Mouse (Mus musculus): ENCODE results near the gene Mllt6. TPM values are rescaled to one million over a fixed set of nuclear protein-coding genes. Genes with fewer than 3 reads are reported as not detected.

The Mllt6 gene
- total RNA-seq, 2 experiments from 2014 or later, result 59.8 to 63.3 TPM

DNA sequence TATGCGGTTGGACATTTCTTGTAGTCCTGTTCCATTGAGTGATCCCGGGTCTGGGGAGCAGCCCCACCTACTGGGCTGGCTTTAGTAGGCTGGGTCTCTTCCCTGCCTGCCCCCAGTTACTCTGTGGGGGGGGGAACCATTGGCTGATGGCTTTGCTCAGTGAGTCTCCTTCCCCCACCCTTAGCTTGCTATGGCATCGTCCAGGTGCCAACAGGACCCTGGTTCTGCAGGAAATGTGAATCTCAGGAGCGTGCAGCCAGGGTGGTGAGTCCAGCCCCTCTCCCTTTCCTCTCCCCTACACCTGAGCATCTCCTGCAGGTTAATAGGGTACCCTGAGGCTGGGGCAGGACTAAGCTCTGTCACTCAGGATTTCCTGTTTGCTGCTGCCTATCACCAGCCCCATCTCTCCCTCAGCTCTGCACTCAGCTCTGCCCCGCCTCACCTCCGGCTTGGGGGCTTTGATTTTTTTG is 1.6 kb downstream of the Mllt6 start:
- DNase-seq (ENCODE audit: low spot score), result no peak
- intact Hi-C loops (cut with DNase I), result loop anchor here (2.0 kb wide), 1 partner anchor 20 kb away; the partner anchor contains the start of gene Cisd3

DNA sequence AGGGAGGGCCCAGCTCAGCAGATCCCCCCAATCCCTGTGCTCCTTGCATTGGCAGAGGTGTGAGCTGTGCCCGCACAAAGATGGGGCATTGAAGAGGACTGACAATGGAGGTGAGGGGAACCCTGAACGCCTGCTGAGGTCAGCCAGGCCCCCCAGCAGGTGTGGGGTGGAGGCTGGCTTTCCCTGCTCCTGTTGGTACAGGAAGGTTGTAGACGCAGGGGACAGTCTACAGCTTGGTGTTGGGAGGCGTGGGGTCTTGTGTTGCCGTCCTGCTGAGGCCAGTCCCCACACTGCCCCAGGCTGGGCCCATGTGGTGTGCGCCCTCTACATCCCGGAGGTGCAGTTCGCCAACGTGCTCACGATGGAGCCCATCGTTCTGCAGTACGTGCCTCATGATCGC is 2.2 kb downstream of the Mllt6 start:
- no peak for DNase-seq (ENCODE audit: low spot score)
- intact Hi-C loops (cut with DNase I), result loop anchor here (2.0 kb wide), 1 partner anchor 19 kb away; the partner anchor contains the start of gene Cisd3

DNA sequence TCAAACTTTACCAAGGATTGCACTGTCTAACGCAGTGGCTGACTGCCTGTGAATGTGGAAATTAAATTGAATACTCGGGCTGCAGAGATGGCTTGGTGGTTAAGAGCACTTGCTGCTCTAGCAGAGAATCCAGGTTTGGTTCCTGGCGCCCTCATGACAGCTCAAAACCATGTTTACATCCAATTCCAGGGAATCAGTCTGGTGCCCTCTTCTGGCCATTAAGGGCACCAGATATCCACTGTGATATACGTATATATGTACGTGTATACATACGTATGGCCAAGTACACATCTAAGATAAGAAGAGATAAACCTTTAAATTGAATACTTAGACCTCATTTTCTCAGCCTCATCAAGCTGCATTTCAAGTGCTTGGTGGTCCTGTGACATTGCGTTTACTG is 3.0 kb downstream of the Mllt6 start:
- no peak for DNase-seq (ENCODE audit: low spot score)

DNA sequence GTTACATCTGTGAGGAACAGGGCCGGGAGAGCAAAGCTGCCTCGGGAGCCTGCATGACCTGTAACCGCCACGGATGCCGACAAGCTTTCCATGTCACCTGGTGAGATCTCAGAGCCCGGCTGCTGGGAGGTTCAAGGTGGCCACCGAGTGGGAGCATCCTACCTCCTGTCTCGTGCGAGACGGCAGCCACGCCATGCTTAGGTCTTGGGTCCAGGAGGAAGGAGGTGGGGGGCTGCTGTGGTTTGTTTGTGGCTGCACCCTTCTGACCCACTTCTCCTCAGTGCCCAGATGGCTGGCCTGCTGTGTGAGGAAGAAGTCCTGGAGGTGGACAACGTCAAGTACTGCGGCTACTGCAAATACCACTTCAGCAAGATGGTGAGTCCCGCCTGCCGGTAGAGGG is 3.6 kb downstream of the Mllt6 start:
- intact Hi-C loops (cut with DNase I), result no loop called here
- DNase-seq (ENCODE audit: low spot score), result no peak

More for the DNA sequence above, 3.0 kb downstream of the Mllt6 start:
- intact Hi-C loops (cut with DNase I), result no loop called here

DNA sequence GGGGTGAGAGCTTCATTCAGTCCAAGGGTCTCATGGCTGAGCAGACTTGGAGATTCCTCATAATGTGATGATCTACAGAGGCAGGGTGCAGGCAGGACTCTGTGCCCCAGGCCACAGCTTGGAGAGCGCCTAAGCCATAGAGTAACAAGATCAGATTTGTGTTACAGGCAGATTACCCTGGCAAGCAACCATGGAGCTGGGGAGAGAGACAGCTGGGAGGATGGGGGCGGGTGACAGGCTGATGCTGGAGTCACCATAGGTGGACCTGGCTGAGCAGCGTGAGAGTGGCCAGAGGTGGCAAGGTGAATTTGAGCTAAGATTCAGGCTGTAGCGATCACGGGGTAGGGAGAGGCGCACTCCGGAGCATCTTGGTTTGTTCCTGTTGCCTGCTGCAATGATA is 4.9 kb downstream of the Mllt6 start:
- no peak for DNase-seq (ENCODE audit: low spot score)
- intact Hi-C loops (cut with DNase I), result no loop called here

DNA sequence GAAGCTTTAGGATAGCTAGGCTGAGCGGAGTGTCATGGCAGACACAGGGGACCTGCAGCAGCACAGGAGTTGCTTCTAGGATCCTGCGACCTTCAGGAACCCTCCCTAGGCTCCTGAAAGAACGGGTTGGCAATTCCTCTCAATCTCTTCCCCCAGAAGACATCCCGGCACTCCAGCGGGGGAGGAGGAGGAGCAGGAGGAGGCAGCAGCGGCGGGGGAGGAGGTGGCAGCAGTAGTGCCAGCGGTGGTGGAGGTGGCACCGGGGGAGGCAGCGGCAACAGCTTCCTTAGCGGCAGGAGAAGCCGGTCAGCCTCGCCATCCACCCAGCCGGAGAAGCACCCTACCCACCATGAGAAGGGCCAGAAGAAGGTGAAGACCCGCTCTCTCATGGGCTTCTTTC is 6.1 kb downstream of the Mllt6 start:
- no peak for DNase-seq (ENCODE audit: low spot score)
- intact Hi-C loops (cut with DNase I), result no loop called here

DNA sequence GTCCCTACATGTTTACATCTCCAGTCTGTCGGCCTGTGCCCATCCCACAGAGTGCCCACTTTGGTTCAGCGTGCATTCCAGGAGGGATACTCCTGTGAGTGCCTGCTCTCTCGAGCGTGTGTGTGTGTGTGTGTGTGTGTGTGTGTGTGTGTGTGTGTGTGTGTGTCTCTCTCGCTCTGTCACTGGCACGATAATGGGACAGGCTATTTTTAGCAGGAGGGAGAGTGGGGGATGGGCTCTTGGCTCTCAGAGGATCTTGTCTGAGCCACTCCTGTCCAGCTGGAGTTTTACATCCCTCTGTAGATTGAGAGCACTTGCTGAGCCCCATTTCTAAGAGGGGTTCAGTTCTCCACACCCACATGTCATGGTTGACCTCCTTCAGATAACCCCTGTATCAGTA is 6.6 kb downstream of the Mllt6 start:
- intact Hi-C loops (cut with DNase I), result no loop called here
- DNase-seq (ENCODE audit: low spot score), result no peak

DNA sequence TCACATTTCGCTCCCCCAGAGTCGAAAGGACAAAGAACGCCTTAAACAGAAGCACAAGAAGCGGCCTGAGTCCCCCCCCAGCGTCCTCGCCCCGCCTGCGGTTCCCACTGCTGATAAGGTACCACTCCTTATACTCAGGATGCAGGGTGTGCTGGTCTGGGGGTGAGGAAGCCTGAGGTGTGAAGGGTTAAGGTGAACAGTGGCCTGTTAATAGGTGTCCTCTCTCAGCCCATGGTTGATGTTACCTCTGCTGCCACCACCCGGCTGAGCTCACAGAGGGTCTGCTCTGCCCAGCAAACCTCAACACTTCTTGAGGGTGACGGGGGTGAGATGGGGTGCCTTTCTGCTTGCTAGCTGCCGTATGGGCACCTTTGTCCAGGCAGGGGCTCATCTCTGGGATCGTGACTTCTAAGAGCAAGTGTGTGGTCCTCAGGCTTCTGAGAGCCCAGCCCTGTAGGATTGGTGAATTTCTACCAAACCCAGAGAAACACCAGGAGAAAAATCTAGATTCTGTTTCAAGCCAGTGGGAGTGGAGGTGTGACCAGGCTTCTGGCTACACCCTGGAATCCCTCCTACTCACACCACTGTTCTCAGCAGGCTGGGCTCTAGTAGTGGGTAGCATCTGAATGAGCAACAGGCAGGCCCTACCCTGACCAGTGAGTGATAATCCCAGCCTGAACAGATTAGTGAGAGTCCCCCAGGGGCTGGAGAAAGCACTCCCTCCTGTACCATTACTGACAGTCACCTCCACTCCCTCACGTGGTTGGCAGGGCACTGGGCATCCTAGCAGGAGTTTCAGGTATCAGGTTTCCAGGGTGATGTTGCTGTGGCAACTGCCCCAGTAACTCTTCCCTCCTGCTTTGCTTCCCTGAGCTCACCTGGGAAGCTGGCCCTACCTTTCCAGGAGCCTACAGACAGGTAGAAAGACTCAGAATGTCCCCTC is 7.3 kb downstream of the Mllt6 start:
- no peak for DNase-seq (ENCODE audit: low spot score)

DNA sequence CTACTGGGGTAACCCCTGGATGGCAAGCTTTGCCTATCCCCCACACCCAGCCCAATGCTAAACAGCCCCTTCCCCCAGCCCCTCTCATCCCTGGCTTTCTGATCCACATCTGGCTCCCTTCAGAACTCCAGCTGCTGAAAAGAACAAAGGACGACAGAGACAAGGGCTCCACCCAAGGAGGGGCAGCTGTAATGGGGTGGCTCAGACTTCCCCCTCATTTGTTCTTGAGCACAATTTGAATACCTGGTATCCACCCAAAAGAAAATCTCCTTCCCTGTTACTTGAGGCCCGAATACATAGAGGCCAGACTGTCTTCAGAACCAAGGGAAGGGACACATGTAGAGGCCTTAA is 7.9 kb downstream of the Mllt6 start:
- intact Hi-C loops (cut with DNase I), result no loop called here
- no peak for DNase-seq (ENCODE audit: low spot score)

More for the DNA sequence above, 7.3 kb downstream of the Mllt6 start:
- intact Hi-C loops (cut with DNase I), result no loop called here

DNA sequence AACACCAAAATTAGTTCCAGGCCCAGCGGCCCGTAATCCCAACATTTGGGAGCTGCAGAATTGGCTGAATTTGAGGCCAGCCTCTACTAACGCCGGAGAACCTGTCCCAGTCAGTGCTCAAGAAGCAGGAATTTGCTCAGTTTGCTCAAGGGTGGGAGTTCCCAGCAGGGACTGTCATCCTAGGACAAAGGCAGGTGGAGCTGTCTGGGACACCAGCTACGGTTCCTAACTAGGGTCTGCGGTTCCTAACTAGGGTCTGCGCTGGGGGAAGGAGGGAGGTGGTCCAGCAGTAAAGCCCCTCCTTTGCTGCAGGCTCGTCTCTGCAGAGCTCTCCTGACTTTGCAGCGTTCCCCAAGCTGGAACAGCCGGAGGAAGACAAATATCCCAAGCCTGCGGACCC is 9.9 kb downstream of the Mllt6 start:
- intact Hi-C loops (cut with DNase I), result no loop called here
- no peak for DNase-seq (ENCODE audit: low spot score)

DNA sequence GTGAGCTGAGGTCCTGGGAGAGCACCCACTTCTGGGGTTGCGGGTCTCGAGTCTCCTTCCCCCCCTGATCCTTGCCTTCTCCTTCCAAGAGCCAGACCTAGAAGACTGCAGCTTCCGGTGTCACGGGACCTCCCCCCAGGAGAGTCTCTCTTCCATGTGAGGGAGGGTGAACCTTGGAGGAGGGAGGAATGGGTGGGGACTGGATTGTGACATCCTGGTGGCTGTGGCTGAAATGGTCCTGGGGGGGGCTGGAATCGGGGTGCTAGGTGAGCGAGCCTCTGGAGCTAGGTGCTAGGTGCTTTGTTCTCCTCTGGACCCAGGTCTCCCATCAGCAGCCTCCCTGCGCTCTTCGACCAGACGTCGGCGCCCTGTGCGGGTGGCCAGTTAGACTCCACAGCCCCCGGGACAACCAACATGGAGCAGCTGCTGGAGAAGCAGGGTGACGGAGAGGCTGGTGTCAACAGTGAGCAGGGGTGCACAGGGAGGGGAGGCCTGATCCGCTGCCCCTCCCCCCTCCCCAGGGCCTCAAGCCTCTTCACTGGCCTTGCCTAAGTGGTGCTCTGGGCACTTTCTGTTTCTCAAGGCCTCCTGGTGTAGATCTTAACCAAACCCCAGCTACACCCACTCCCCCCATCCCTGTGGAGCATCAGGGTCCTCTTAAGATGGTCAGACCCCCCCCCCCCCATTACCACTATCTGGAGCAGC is 13.0 kb downstream of the Mllt6 start:
- intact Hi-C loops (cut with DNase I), result no loop called here
- DNase-seq (ENCODE audit: low spot score), result no peak

DNA sequence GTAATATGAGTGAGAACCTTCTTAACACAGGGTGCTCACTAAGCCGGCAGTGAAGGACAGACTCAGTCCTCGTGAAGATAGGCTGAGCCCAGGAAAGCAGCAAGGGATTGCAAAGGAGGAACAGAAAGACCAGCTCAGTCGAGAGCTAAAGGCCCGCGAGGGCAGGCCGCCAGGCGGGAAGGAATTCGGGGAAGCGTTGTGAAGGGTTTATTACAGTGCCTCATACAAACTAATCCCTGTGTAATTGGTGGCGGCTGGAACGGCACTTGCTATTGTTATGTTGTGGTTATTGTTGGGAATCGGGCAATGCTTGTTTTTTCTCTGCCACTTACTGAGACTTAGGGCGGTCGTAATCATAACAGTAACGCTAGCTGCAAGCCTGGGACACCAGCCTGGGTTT is 14.2 kb downstream of the Mllt6 start:
- no peak for DNase-seq (ENCODE audit: low spot score)
- intact Hi-C loops (cut with DNase I), result no loop called here

DNA sequence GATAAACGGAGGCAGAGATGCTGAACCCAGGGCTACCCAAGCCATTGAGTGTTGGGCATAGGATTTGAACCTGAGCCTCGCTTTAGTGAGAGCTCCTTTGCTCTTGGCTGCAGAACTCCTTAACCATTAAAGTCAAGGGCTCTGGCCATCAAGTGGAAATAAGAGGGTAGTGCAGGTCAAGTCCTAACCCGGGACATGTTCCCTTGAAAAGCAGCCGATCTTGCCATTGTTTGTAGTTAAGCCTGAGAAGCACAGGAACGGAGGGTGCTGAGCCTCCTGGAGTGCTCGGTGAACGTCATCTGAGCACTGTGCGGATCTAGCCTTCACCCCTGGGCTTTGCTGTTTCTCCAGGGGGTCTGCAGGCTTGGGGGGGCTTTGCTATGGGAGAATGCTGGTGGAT is 14.6 kb downstream of the Mllt6 start:
- DNase-seq (ENCODE audit: low spot score), result no peak
- intact Hi-C loops (cut with DNase I), result no loop called here

DNA sequence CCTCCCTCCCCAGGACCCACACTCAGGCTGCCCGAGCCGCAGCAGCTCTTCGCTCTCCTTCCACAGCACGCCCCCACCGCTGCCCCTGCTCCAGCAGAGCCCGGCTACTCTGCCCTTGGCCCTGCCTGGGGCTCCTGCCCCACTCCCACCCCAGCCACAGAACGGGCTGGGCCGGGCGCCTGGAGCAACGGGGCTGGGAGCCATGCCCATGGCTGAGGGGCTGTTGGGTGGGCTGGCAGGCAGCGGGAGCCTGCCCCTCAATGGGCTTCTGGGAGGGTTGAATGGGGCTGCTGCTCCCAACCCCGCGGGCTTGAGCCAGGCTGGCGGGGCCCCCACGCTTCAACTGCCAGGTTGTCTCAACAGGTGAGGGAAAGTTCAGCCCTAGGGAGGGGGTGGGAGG is 15.1 kb downstream of the Mllt6 start:
- intact Hi-C loops (cut with DNase I), result no loop called here
- DNase-seq (ENCODE audit: low spot score), result no peak

DNA sequence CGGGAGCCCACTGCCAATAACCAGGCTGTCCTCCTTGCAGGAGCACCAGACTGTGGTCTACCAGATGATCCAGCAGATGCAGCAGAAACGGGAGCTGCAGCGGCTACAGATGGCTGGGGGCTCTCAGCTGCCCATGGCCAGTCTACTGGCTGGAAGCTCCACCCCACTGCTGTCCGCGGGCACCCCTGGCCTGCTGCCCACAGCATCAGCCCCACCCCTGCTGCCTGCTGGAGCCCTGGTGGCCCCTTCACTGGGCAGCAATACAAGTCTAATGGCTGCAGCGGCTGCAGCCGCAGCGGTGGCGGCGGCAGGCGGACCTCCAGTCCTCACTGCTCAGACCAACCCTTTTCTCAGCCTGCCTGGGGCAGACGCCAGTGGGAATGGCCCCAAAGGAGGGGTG is 17.2 kb downstream of the Mllt6 start:
- no peak for DNase-seq (ENCODE audit: low spot score)
- intact Hi-C loops (cut with DNase I), result no loop called here

DNA sequence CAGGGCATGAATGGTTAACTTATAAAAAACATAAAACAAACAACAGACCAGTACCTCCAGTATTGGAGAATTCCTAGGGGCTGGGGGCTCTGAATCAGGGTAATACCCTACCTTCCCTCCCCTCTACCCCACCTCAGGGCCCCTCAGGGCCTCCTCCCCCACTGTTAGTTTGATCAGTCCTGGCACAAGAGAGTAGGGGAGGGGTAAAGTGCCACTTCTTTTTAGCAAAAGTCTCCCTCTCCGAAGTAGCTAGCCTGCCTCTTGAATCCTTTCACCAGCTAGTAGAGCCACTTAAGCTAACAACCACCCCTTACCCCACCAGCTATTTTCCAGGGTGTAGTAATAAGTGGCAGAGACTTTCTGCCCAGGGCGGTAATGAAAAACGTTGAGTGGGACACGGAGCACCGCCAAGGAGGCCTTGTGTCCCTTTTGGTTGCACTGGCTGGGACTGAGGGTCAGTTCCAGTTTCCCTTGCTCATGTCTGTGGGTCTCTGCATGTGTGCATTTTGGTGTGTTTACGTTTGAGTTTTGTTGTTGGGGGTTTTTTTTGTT is 19.4 kb downstream of the Mllt6 start:
- DNase-seq (ENCODE audit: low spot score), result no peak
- intact Hi-C loops (cut with DNase I), result no loop called here

DNA sequence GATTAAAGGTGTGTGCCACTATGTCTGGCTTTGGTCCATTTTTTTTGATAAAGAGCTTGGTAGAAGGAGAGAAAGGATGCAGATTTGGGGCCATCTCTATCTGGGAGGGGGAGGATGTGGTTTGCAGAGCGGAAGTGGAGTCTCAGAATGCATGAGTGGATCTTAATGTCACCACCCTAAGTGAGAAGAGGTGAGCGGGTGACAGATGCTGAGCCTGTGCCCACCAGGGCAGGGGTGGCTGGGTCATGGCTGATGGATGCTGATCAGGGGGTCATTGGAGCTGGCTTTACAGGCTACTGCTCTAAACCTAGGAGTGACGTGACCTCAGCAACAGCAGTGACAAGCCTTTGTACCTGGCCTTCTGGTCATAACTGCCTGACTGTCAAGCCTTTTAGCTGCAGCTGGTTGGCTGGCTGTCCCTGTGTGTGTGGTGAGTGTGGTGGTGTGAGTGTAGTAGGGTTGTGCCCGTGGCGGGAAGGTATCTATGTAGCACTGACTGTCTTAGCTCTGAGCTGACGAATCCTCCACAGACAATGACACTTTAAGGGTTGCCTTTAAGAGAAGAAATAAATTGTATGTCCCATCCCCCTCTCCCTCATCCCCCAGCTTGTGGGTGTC is 21.0 kb downstream of the Mllt6 start:
- intact Hi-C loops (cut with DNase I), result loop anchor here (2.0 kb wide), 1 partner anchor 19 kb away; no protein-coding TSS in a partner anchor
- DNase-seq (ENCODE audit: low spot score), result no peak

DNA sequence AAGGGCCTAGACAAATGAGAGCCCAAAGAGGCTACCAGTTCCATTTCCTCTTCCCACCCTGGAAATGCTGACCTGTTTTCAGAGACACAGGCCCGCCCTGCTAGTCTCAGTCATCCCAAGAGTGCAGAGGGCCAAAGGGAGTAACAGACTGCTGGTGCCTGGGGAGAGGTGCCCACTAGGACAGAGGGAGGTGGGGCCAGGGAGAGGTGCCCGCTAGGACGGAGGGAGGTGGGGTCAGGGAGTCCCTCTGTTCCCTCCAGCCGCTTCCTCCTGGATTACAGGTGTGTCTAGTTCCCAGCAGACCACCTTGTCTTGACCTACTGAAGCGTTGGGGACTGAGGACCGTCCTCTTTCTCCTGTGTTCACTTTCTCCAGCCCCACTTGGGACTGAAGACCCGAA is 21.6 kb downstream of the Mllt6 start:
- no peak for DNase-seq (ENCODE audit: low spot score)
- intact Hi-C loops (cut with DNase I), result loop anchor here (2.0 kb wide), 1 partner anchor 20 kb away; no protein-coding TSS in a partner anchor

DNA sequence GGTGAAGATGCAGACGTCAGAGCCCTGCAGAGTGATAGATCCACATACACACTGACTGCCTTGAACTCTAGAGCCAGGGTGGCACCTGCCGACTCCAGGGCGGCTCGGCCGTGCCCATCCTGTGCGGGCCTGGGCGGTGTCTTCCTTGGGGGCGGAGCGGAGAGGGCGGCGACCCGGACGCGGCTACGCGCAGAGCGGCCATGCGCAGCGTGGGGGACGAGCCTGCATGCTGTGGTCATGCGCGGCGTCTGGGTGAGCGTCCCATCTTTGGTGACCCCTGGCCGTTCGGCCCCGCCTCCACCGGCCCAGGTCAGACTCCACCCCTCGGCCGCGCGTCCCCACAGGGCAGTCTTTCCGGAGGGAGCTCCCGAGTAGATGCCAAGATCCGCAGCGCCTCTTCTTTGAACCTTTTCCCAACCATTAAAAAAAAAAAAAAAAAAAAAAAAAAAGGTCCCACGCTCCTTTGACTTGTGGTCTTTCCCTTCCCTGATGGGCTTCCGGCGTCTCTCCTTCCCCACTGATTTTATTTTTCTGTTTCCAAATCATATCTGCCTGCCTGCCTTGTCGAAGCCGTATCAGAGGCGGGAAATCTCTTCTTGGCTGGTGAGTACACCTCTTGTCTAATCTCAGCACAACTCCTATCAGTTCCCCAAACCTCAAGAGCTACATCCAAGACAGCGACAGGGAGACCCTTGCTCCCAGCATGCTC is 22.6 kb downstream of the Mllt6 start, which contains the start of gene Cisd3:
Gene Cisd3, plus strand, starts transcription at position 214 of the 709 bp plus-strand sequence.
- intact Hi-C loops (cut with DNase I), result loop anchor here (2.0 kb wide), 1 partner anchor 21 kb away; no protein-coding TSS in a partner anchor
- peak; percentile 94 for DNase-seq (ENCODE audit: low spot score)
